Mouse (Mus musculus): ENCODE data around the gene Entpd7. TPM values are rescaled to one million over a fixed set of nuclear protein-coding genes. Genes with fewer than 3 reads are reported as not detected.

Entpd7 gene
- polyA plus RNA-seq, 1 experiment from 2014 or later: 8.4 TPM

DNA sequence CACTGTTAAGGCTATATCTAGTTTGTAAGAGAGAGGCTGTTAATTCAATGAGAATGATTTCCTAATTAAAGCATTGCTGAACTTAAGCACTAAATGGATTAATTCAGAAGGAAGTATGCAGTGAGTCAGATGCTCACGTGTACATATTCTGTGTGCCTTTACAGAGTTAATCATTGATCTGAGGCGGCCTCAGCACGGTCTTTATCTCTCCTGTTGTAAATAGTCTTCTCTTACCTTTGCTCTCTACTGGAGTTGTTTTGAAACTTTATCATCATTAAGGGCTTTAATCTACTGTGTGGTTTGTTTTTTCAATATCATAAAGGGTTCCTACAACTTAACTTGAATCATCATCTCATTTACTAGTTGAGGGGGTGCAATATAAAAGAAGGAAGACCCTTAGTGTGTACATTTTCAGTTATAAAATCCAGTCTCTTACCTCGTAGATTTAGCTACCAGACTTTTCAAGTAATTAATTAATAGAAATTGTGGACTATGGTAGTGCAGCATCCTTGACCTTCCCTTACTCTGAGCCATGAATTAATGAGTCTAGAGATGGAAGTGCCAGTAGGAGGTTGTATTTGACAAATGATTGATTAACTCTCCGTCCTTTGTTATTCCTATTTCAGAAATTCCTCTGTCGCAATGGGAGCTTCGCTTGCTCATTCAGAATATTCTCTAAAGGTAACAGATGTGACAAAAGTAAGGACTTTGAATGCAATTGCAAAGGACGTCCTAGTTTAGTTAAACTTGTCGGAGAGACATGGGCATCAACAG, 78.3 kb downstream of the Entpd7 start:
- ATAC-seq (no peak), DNase-seq (ENCODE audit: low read depth, low spot score) (no peak)
- no peaks in the 10 kb centered on the region for H3K27me3 ChIP-seq
- CTCF ChIA-PET: interaction anchor here (1.2 to 1.9 kb wide), 3 partner anchors 9 to 14 kb away, joined by 3 to 8 read pairs (median 3); no protein-coding TSS in a partner anchor
- in situ Hi-C loops (cut with MboI; ENCODE audit: low pct_unique_long_range_greater_than_20kb): no loop called here
- TF ChIP-seq CTCF (IDR thresholded peaks at IDR 0.05): no peak
- POLR2A ChIA-PET: interaction anchor here (0.7 kb wide), 1 partner anchor 91 kb away, joined by 3 read pairs; no protein-coding TSS in a partner anchor

DNA sequence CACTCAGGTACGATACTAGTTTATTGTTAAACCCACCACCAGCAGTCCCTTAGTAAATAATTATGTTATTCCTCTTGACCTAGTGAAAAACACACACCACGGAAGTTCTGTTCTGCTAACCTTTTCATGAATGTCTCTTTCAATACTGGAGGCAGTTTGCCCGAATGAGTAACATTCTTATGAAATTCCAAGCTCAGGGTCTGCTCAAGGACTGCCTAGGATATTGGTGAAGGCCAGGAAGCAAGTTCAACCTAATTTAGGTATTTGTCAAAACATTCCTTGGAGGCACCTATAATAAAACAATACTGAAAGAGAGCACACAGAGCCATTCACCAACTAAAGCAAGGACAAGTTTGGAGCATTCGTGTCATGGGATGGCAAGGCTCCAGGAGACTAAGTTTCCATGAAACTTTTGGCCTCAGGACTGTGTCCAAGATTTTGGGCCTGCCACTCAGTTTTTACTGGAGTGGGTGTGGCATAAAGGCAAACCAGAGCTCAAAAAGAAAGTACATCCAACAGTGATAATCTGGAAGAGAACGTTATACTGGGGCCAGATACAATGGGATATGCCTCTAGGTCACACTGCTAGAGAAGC, 80.0 kb downstream of the Entpd7 start:
- TF ChIP-seq CTCF (IDR thresholded peaks at IDR 0.05): no peak
- ATAC-seq: no peak
- POLR2A ChIA-PET: no interaction called here
- no peaks in the 10 kb centered on the region for H3K27me3 ChIP-seq
- CTCF ChIA-PET: interaction anchor here (1.4 kb wide), 1 partner anchor 9 kb away, joined by 3 read pairs; no protein-coding TSS in a partner anchor
- in situ Hi-C loops (cut with MboI; ENCODE audit: low pct_unique_long_range_greater_than_20kb): no loop called here
- no peak for DNase-seq (ENCODE audit: low read depth, low spot score)

DNA sequence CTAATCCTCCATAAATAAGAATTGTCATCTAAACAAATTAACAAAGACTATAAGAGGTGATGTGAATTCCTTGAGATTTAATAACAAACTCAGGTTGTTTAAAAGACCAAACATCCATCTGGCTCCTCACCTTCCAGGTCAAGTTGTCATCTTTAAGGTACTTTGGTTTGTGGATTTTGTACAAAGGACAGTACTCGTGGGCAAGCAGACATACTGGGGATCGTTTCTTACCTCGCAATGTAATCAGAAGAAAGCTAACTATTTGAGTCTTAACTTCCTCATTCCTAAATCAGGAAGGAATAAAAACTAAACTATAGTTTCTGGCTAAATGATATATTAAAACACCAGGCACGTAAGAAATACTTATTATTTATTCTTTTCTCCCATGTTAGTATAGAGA, 81.1 kb downstream of the Entpd7 start:
- no peak for ATAC-seq
- TF ChIP-seq CTCF (IDR thresholded peaks at IDR 0.05): no peak
- in situ Hi-C loops (cut with MboI; ENCODE audit: low pct_unique_long_range_greater_than_20kb): no loop called here
- ChIA-PET POLR2A (no interaction called here), CTCF (interaction anchor here (0.6 kb wide), 1 partner anchor 22 kb away, joined by 3 read pairs; no protein-coding TSS in a partner anchor)
- peaks cover 9% of the 10 kb centered on the region for H3K27me3 ChIP-seq
- no peak for DNase-seq (ENCODE audit: low read depth, low spot score)

DNA sequence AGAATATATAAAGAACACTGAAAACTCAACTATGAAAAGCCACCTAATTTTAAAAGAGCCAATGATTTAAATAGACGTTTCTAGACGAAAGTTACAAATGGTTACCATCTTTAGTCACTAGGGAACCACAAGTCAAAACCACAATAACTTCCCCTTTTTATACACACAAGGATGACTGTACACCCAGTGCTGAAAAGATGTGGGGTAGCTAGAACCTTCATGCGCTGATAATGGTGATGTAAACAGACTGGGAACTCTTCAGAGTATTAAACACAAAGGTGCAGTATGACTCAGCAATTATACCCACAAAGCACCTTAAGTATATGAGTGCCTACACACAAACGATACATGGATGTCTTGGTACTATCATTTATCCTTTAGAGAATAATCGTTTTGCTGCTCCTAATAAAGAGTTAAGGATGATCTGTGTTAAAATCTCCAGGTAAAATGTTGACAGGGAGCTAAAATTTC, 82.1 kb downstream of the Entpd7 start:
- TF ChIP-seq CTCF (IDR thresholded peaks at IDR 0.05): no peak
- in situ Hi-C loops (cut with MboI; ENCODE audit: low pct_unique_long_range_greater_than_20kb): no loop called here
- CTCF ChIA-PET: no interaction called here
- ATAC-seq: no peak
- H3K27me3 ChIP-seq: peaks cover 18% of the 10 kb centered on the region
- DNase-seq (ENCODE audit: low read depth, low spot score): no peak
- POLR2A ChIA-PET: no interaction called here

DNA sequence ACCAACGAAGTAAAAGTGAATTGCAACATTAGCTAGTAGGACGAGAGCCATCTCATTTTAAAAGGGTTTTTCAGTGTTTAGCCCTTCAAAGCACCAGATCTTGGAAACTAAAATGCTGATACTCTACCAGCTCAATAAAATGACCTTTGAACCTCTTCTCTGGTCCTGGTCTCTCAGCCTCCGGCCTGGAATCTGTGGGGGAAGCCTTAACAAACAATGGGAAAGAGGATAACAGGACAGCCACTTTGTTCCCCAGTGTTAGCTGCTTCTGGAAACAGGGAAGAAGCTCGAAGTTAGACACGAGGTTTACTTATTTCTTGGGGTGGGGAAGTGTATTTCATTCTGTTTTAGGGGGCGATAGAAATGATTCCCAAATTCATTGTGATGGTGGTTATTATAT, 82.8 kb downstream of the Entpd7 start:
- POLR2A ChIA-PET: no interaction called here
- ATAC-seq: no peak
- no peak for TF ChIP-seq CTCF (IDR thresholded peaks at IDR 0.05)
- peaks cover 26% of the 10 kb centered on the region for H3K27me3 ChIP-seq
- DNase-seq (ENCODE audit: low read depth, low spot score): no peak
- in situ Hi-C loops (cut with MboI; ENCODE audit: low pct_unique_long_range_greater_than_20kb): no loop called here
- CTCF ChIA-PET: no interaction called here

DNA sequence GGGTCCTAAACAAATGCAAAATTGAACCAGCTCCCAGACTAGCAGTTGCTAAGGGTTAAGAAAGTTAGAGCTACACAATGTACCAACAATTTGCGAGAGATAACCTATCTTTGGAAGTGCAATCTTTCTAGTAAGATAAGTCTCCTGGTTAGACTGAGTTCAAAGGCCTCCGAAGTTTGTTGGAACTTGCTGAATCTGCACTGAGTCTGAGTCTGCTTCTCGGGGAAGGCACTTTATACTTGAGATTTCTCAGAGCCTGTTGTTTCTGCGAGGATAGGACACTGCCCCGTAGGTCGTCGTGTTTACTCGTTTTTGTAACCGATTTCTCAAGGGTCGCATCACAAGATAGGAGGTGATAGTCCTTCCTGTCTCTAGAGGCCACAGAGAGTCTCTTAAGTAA, 86.0 kb downstream of the Entpd7 start:
- TF ChIP-seq CTCF (IDR thresholded peaks at IDR 0.05): no peak
- H3K27me3 ChIP-seq: peaks cover 49% of the 10 kb centered on the region
- DNase-seq (ENCODE audit: low read depth, low spot score) (no peak), ATAC-seq (no peak)
- POLR2A ChIA-PET: interaction anchor here (0.6 kb wide), 1 partner anchor 261 kb away, joined by 3 read pairs; no protein-coding TSS in a partner anchor
- in situ Hi-C loops (cut with MboI; ENCODE audit: low pct_unique_long_range_greater_than_20kb): no loop called here
- CTCF ChIA-PET: no interaction called here

DNA sequence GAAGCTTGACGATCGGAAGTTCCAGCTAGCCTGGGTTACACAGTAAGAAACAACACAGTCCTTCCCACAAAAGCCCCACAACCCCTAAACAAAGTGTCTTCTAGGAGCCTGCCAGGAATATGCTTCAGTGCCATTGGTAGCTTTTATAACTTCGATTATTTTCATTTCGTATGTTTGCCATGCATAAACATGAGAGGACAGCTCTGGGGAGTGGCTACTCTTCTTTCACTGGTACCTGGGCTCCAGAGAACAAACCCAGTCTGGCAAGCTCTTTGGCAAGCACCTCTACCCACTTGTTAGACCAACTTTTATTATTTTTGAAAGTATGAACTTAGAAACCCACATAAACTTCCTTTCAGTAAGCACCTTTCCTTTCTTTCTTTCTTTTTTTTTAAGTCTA, 87.1 kb downstream of the Entpd7 start:
- H3K27me3 ChIP-seq: peaks cover 59% of the 10 kb centered on the region
- ATAC-seq: no peak
- DNase-seq (ENCODE audit: low read depth, low spot score): no peak
- POLR2A ChIA-PET: no interaction called here
- no peak for TF ChIP-seq CTCF (IDR thresholded peaks at IDR 0.05)
- CTCF ChIA-PET: interaction anchor here (1.1 kb wide), 1 partner anchor 9 kb away, joined by 3 read pairs; no protein-coding TSS in a partner anchor
- in situ Hi-C loops (cut with MboI; ENCODE audit: low pct_unique_long_range_greater_than_20kb): no loop called here

DNA sequence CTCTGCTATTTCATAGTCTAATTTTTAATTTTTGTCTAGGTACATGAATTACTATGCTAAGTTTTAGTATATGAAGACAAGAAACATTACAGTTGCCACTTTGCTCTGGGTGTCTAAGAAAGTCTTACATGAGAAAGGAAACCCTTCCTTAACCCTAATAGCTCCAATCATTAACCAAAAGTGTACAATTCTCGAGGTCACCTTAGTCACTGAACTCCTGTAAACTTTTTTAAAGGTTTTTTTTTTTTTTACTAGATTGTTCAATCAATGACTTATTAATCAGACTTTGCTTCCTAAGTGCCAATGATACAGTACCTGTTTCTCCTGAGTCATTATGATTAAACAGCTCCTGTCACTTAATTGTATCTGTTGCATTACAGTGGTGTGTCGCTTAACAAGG, 87.8 kb downstream of the Entpd7 start:
- no peak for DNase-seq (ENCODE audit: low read depth, low spot score)
- POLR2A ChIA-PET: no interaction called here
- no peak for TF ChIP-seq CTCF (IDR thresholded peaks at IDR 0.05)
- in situ Hi-C loops (cut with MboI; ENCODE audit: low pct_unique_long_range_greater_than_20kb): no loop called here
- no peak for ATAC-seq
- CTCF ChIA-PET: no interaction called here
- peaks cover 62% of the 10 kb centered on the region for H3K27me3 ChIP-seq

DNA sequence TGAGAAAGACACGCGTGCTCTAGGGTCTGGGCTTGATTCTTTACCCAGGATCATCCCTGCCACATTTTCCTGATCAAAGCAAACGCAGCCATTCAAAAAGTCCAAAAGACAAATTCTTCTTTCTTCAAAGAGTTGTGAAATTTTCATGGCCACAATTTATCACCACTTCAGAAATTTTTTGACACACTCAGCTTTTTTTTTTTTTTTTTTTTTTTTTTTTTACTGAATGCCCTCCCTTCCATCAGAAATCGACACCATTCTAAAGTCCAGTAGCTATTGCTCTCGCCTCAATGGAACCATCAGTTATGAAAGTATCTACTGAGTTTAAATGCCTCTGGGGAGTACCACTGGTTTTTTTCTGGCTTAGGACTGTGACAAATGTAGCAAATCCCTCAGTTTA, 90.9 kb downstream of the Entpd7 start:
- ATAC-seq: no peak
- H3K27me3 ChIP-seq: peaks cover 81% of the 10 kb centered on the region

DNA sequence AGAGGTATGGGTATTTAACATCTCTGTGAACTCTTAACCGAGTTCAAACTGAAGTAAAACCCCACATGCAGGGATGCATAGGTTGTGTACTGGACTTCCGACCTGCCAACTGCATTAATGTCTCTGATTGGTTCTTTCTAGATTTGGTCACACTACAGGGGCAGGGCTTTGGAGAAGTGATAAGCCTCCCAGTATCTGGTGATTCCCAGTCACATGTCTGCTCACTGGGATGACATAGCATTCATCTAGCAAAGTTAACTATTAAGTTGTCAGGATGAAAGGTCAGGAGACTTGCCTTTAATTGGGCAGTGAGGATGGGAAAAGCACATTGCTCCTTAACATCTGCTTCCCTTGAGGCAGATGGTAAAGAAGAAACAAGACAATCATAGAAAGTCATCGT, 92.5 kb downstream of the Entpd7 start, which contains the start of gene Abcc2:
Abcc2 (plus strand) TSS at position 213 of the 400 bp plus-strand sequence.
- ChIA-PET POLR2A (no interaction called here), CTCF (no interaction called here)
- ATAC-seq (no peak), DNase-seq (ENCODE audit: low read depth, low spot score) (no peak)
- TF ChIP-seq CTCF (IDR thresholded peaks at IDR 0.05): no peak
- H3K27me3 ChIP-seq: peaks cover 78% of the 10 kb centered on the region
- in situ Hi-C loops (cut with MboI; ENCODE audit: low pct_unique_long_range_greater_than_20kb): no loop called here

More for the DNA sequence above, 90.9 kb downstream of the Entpd7 start:
- in situ Hi-C loops (cut with MboI; ENCODE audit: low pct_unique_long_range_greater_than_20kb): no loop called here
- CTCF ChIA-PET: no interaction called here
- POLR2A ChIA-PET: interaction anchor here (0.6 to 0.8 kb wide), 2 partner anchors 19 to 147 kb away, joined by 3 to 4 read pairs; no protein-coding TSS in a partner anchor
- TF ChIP-seq CTCF (IDR thresholded peaks at IDR 0.05): no peak
- DNase-seq (ENCODE audit: low read depth, low spot score): no peak

Other genes with a start within 250 kb of the Entpd7 start
- not detected for gene Cnnm1, start 249.2 kb upstream of the Entpd7 start, polyA plus RNA-seq (2021)
- 311 TPM for gene Got1, start 165.1 kb upstream of the Entpd7 start, polyA plus RNA-seq (2021)
- gene Nkx2-3, start 77.3 kb upstream of the Entpd7 start, polyA plus RNA-seq (2021): 0.14 TPM
- gene Slc25a28, start 14.8 kb upstream of the Entpd7 start, polyA plus RNA-seq (2021): 51.9 TPM
- 7.1 TPM for gene Cutc, start 63.3 kb downstream of the Entpd7 start, polyA plus RNA-seq (2021)
- 32.7 TPM for gene Cox15, start 63.3 kb downstream of the Entpd7 start, polyA plus RNA-seq (2021)
- not detected for gene Abcc2, start 92.5 kb downstream of the Entpd7 start, polyA plus RNA-seq (2021)

Measured in Patski (cell line).